Mouse (Mus musculus) cortical plate, adult 2 months (tissue): ENCODE data around the gene Cd52.

Experiments
- CTCF ChIP-seq: fragments of 200-500 bp; IDR thresholded peaks from 2 replicates; pipeline ENCODE4 v1.5.1; 2011; ENCODE audit warnings: mild to moderate bottlenecking, control low read depth, low read length; ENCODE audit not compliant: insufficient read depth; ENCODE audit errors: extremely low read depth
- POLR2A ChIP-seq: fragments of 200-500 bp; IDR thresholded peaks from 2 replicates; pipeline ENCODE4 v1.6.1; 2011; ENCODE audit warnings: mild to moderate bottlenecking, low read length, control low read depth; ENCODE audit not compliant: insufficient read depth; ENCODE audit errors: extremely low read depth

- TF ChIP-seq CTCF (no peak), POLR2A (no peak)
Observed at GRCm38 (mm10) chr4:134068793-134069580, 25.9 kb downstream of the Cd52 start.
